Comparison of ENCODE assay signal across 12 mouse cellular contexts in genomic region chr3:86897066-86897465, GRCm38 (mm10). TPM values are rescaled to one million over a fixed set of nuclear protein-coding genes. Genes with fewer than 3 reads are reported as not detected.
A peak's percentile ranks its signal among the peaks of the same experiment; 100 is the strongest.
DNase-seq lines count a peak whose midpoint lies in the region; ATAC-seq and TF ChIP-seq lines count a peak whose summit lies in the region.
"Had no signal": no experiment of that assay in that cellular context is flagged by ENCODE, and none has a peak within 500 bp of the region (broad histone marks: within the 10 kb centered on the region; RNA-seq: fewer than 3 reads in every experiment).

No protein-coding gene starts in this region.

- ATAC-seq in embryonic facial prominence, embryonic 12.5 days (ENCODE audit: insufficient number of reproducible peaks, insufficient read depth, low FRiP score, low TSS enrichment), result no peak
- ATAC-seq: liver, embryonic 12.5 days; midbrain, embryonic 15.5 days had no signal

- TF ChIP-seq EP300 in heart, adult 2 months (IDR thresholded peaks at IDR 0.05; ENCODE audit: insufficient read depth, low read depth, low read length), result no peak

- intact Hi-C loops in heart, adult 2 months (cut with DNase I), result no loop called here

- no peak overlapping the region for H3K4me3 ChIP-seq in embryonic facial prominence, embryonic 12.5 days
- no peak overlapping the region for H3K4me3 ChIP-seq in olfactory bulb, adult 2 months (ENCODE audit: insufficient read depth, low read depth, low read length)
- no peak overlapping the region for H3K4me3 ChIP-seq in heart, adult 2 months
- H3K4me3 ChIP-seq: liver, embryonic 12.5 days; midbrain, embryonic 15.5 days had no signal

- WGBS in embryonic facial prominence, embryonic 12.5 days, result 71% methylated on average over 9 of the region's 9 CpGs
- WGBS in olfactory bulb, adult 2 months, result 28% methylated on average over 9 of the region's 9 CpGs
- 79% methylated on average over 9 of the region's 9 CpGs for WGBS in heart, adult 2 months

- H3K79me2 ChIP-seq in heart, adult 2 months (replicated peaks; ENCODE audit: control insufficient read depth, insufficient read depth, low read length), result no peaks in the 10 kb centered on the region

- no peak overlapping the region for H3K9ac ChIP-seq in embryonic facial prominence, embryonic 12.5 days
- H3K9ac ChIP-seq in heart, adult 2 months (ENCODE audit: low read depth, low read length), result no peak overlapping the region
- H3K9ac ChIP-seq: liver, embryonic 12.5 days; lung, embryonic 14.5 days; midbrain, embryonic 15.5 days had no signal

- peaks cover 4% of the 10 kb centered on the region; the same call in 1 of the 2 replicates for H3K36me3 ChIP-seq in embryonic facial prominence, embryonic 12.5 days
- no peaks in the 10 kb centered on the region for H3K36me3 ChIP-seq in heart, adult 2 months (ENCODE audit: control insufficient read depth, insufficient read depth, low read length)
- H3K36me3 ChIP-seq: liver, embryonic 12.5 days had no signal

- peak overlapping the region; percentile 46; the same call in 1 of the 2 replicates for H3K27ac ChIP-seq in embryonic facial prominence, embryonic 12.5 days
- H3K27ac ChIP-seq in olfactory bulb, adult 2 months (ENCODE audit: insufficient read depth, low read depth, low read length), result peak overlapping the region; percentile 92; the same call in 1 of the 2 replicates
- H3K27ac ChIP-seq in heart, adult 2 months, result no peak overlapping the region
- H3K27ac ChIP-seq: liver, embryonic 12.5 days; midbrain, embryonic 15.5 days had no signal

- H3K27me3 ChIP-seq in embryonic facial prominence, embryonic 12.5 days, result no peaks in the 10 kb centered on the region
- no peaks in the 10 kb centered on the region for H3K27me3 ChIP-seq in heart, adult 2 months (ENCODE audit: control insufficient read depth, insufficient read depth, low read length)
- H3K27me3 ChIP-seq: liver, embryonic 12.5 days; midbrain, embryonic 15.5 days had no signal

- DNase-seq in layer of hippocampus, adult 9-11 months, result peak; percentile 52
- no peak for DNase-seq in layer of hippocampus, postnatal 36 days
- DNase-seq in brain, adult 2 months (ENCODE audit: low read depth, low spot score), result peak; percentile 86
- no peak for DNase-seq in gastrocnemius, adult 8-10 months (ENCODE audit: low spot score in 2 of 2)
- DNase-seq in heart, adult 2 months, result no peak
- DNase-seq: adrenal gland, postnatal 14 days; heart, adult 18-20 months; lung, embryonic 14.5 days had no signal

- no peak for TF ChIP-seq POLR2A in olfactory bulb, adult 2 months (IDR thresholded peaks at IDR 0.05; ENCODE audit: insufficient read depth, low read depth, low read length)
- no peak for TF ChIP-seq POLR2A in heart, adult 2 months (IDR thresholded peaks at IDR 0.05; ENCODE audit: insufficient read depth, low read depth, low read length)

- H3K9me3 ChIP-seq in embryonic facial prominence, embryonic 12.5 days, result no peaks in the 10 kb centered on the region
- H3K9me3 ChIP-seq: liver, embryonic 12.5 days; midbrain, embryonic 15.5 days had no signal

- TF ChIP-seq CTCF in olfactory bulb, adult 2 months (IDR thresholded peaks at IDR 0.05; ENCODE audit: insufficient read depth, low read depth, low read length), result no peak
- no peak for TF ChIP-seq CTCF in heart, adult 2 months (IDR thresholded peaks at IDR 0.05)

- H3K4me2 ChIP-seq in embryonic facial prominence, embryonic 12.5 days (replicated peaks), result no peak overlapping the region
- H3K4me2 ChIP-seq: liver, embryonic 12.5 days; lung, embryonic 14.5 days; midbrain, embryonic 15.5 days had no signal

- H3K4me1 ChIP-seq in embryonic facial prominence, embryonic 12.5 days, result no peaks in the 10 kb centered on the region
- H3K4me1 ChIP-seq in olfactory bulb, adult 2 months (ENCODE audit: control insufficient read depth, insufficient read depth, low read length), result peaks cover 13% of the 10 kb centered on the region
- H3K4me1 ChIP-seq in heart, adult 2 months (ENCODE audit: control insufficient read depth, insufficient read depth, low read length), result no peaks in the 10 kb centered on the region
- H3K4me1 ChIP-seq: liver, embryonic 12.5 days had no signal

RNA-seq across cellular contexts. Expression of gene Dclk2, which starts 23.6 kb away (rescaled TPM):
- total RNA-seq in layer of hippocampus, postnatal 36 days (2021), result 100 to 1,000 TPM; 109 to 112 TPM
- 22.2 TPM in 2 replicates for polyA plus RNA-seq in embryonic facial prominence, embryonic 12.5 days (2016; fragmentation: Nextera tagmentation; extraction: Ambion mirVana)
- 287 TPM in 1 of 2 replicates, not detected in the other for polyA plus RNA-seq in olfactory bulb, adult 2 months (2012; ENCODE audit: insufficient read depth, insufficient read length, low replicate concordance, missing spikeins)
- under 1 TPM; 0.27 to 0.58 (median 0.41) TPM for total RNA-seq in gastrocnemius, adult 8-10 months (2022)
- total RNA-seq in heart, adult 2 months (2021), result 1 to 10 TPM; 1.1 to 1.5 TPM
- polyA plus RNA-seq in heart, adult 2 months (2012; rRNA removed), result 2.6 TPM in 2 replicates

Comparison
In these comparisons a context has a peak if more than half of its experiments do, and no peak if none do; other contexts are left out.
1. DNase-seq: peak in layer of hippocampus, adult 9-11 months (single experiment) and brain, adult 2 months (single experiment); none in layer of hippocampus, postnatal 36 days (0 of 2), gastrocnemius, adult 8-10 months (0 of 2) and heart, adult 2 months (0 of 2).
2. RNA of gene Dclk2, which starts 23.6 kb away (total RNA-seq): 109 to 112 TPM in layer of hippocampus, postnatal 36 days; 1.1 to 1.5 TPM in heart, adult 2 months and 0.27 to 0.58 TPM in gastrocnemius, adult 8-10 months; every median in the first group is over 10 times any median in the second.